Mouse (Mus musculus): ENCODE measurements around the gene Igsf3.

GRCm38 (mm10) chr3:101365081-101365612 lies 11.7 kb upstream of the Igsf3 start:
- TF ChIP-seq EP300 (IDR thresholded peaks at IDR 0.05; ENCODE audit: insufficient read depth, low read depth, low read length) = no peak
- no peak for TF ChIP-seq CTCF (IDR thresholded peaks at IDR 0.05)
- no peak for TF ChIP-seq POLR2A (IDR thresholded peaks at IDR 0.05; ENCODE audit: insufficient read depth, low read depth, low read length)

All from heart, adult 2 months (tissue).